Mouse (Mus musculus): ENCODE data around the gene Gm45753. TPM values are rescaled to one million over a fixed set of nuclear protein-coding genes. Genes with fewer than 3 reads are reported as not detected.

Gm45753 gene
- not detected for polyA plus RNA-seq (2014; fragmentation: Illumina TruSeq; extraction: RNeasy Lipid Tissue Mini Kit (QIAGEN cat#74804); ENCODE audit: low read depth, low replicate concordance)

DNA sequence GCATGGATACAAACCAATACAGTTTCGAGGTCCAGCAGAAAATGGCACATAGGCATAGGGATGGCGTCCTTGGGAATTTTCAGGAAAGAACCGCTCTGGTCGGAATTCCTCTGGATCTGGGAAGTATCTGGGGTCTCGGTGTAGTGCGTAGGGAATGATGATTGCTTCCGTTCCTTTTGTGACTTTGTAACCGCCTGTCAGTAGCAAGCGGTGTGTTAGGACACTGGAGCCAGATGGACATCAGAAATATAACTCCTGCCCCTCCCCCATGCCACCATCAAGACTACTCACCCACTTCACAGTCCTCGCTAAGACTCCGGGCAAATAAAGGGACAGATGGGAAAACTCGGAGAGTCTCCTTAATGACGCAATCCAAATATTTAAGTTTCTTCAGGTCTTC is at the start of gene Gm45753:
TSS of gene Gm45753 (minus strand) at position 101 of the 400 bp plus-strand sequence.

DNA sequence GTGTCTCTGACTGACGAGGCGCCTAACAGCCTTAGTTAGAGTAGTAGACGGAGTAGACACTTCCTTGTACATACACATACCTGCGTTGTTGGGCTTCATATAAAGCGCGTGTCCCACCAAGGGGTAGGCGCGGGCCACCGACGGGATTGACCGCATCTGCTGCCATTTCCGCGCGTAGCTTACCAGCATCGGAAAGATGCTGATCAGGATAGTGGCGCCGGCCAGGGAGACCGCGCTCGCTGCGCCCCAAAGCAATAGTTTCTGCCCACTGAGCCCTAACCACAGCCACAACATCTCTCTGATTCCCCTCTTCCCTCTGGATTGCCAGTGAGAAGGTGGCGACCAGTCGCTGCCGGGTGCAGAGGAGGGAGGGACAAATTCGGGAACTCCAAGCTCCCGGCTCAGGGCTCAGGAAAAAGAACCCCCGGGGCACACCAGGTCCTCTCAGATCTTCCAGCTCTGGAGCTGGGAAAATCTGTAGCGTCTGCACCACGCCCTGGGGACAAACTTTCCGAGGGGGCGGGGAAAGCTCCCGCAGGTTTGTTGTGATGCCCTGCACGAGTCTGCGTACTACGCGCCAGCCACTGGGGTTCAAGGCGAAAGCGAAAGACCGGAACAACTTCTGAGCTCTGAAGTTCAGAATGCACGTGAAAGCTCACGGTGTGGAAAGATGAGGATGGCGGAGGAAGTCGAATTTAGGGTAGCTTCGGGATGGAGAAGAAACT is 24.6 kb upstream of the Gm45753 start, which contains the start of gene Cyp4v3:
TSS of gene Cyp4v3 (minus strand) at position 532 of the 725 bp plus-strand sequence.

DNA sequence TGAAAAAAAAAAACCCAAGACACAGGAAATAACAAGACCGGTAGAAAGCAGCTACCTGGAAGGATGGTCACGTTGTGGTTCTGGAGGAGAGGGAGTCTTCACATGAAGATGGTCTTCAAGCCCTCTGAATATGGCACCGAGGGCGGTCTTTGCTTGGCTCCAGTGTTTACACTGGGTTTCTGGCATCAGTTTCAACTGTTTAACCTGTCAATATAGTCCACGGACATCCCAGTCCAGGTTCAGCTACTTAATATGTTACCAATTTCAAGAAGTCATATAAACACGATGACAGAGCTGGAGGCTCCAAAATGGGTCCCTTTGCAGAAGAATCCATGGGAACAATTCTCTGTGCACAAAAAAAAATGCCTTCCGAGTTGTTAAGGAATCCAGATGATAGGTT is 13.6 kb downstream of the Gm45753 start, which contains the start of gene Klkb1:
TSS of gene Klkb1 (minus strand) at position 173 of the 400 bp plus-strand sequence.

DNA sequence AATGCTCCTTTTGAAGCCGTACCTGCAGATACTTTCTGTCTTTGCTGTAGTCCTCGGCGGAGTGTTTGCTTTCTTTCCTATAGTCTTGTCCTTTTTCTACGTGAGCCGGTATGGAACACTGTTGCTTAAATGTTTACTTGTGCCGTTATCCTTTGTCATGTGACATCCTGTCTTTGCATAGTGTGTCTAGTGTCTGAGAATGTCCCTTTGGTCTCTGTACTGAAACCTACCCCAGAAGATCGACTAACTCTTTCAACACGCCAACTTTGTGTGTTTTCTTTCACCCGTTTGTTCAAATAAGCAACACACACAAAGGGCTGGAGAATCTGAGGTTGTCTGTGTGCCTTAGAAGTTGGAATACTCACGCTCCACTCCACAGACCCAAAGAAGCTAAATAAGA is 46.3 kb downstream of the Gm45753 start, which contains the start of gene F11:
TSS of gene F11 (minus strand) at position 112 of the 400 bp plus-strand sequence.

Other genes with a start within 250 kb of the Gm45753 start
- not detected for gene Mtnr1a, start 239.3 kb downstream of the Gm45753 start, polyA plus RNA-seq (2014; fragmentation: Illumina TruSeq; extraction: RNeasy Lipid Tissue Mini Kit (QIAGEN cat#74804); ENCODE audit: low read depth, low replicate concordance)
- gene F11, start 46.4 kb downstream of the Gm45753 start, polyA plus RNA-seq (2014; fragmentation: Illumina TruSeq; extraction: RNeasy Lipid Tissue Mini Kit (QIAGEN cat#74804); ENCODE audit: low read depth, low replicate concordance) = not detected
- not detected for gene Klkb1, start 13.6 kb downstream of the Gm45753 start, polyA plus RNA-seq (2014; fragmentation: Illumina TruSeq; extraction: RNeasy Lipid Tissue Mini Kit (QIAGEN cat#74804); ENCODE audit: low read depth, low replicate concordance)
- 3.0 TPM for gene Cyp4v3, start 24.8 kb upstream of the Gm45753 start, polyA plus RNA-seq (2014; fragmentation: Illumina TruSeq; extraction: RNeasy Lipid Tissue Mini Kit (QIAGEN cat#74804); ENCODE audit: low read depth, low replicate concordance)
- gene Fam149a, start 73.8 kb upstream of the Gm45753 start, polyA plus RNA-seq (2014; fragmentation: Illumina TruSeq; extraction: RNeasy Lipid Tissue Mini Kit (QIAGEN cat#74804); ENCODE audit: low read depth, low replicate concordance) = 3.4 TPM
- 7.8 TPM for gene Tlr3, start 102.6 kb upstream of the Gm45753 start, polyA plus RNA-seq (2014; fragmentation: Illumina TruSeq; extraction: RNeasy Lipid Tissue Mini Kit (QIAGEN cat#74804); ENCODE audit: low read depth, low replicate concordance)
- 303 TPM for gene Sorbs2, start 199.3 kb upstream of the Gm45753 start, polyA plus RNA-seq (2014; fragmentation: Illumina TruSeq; extraction: RNeasy Lipid Tissue Mini Kit (QIAGEN cat#74804); ENCODE audit: low read depth, low replicate concordance)

Measured in heart, adult 10 weeks (tissue).